Mouse (Mus musculus) hindbrain, embryonic 14.5 days (tissue): ENCODE measurements at regions not wholly inside any gene's neighbourhood (a gene's known extent, or its start where the extent isn't known, plus 50 kb on each side); places are given as distances from the start of the nearest gene placed in this dataset.

Experiments
- ATAC-seq: fragments of 200-750 bp; cut with Nextera tagmentation; 2 replicates; pipeline ENCODE4 v1.8.0; 2017; ENCODE audit warnings: moderate number of reproducible peaks, mild to moderate bottlenecking, moderate TSS enrichment, moderate library complexity; ENCODE audit not compliant: low FRiP score
- DNase-seq: peaks from one replicate; pipeline ENCODE4 v3.0.0-alpha.2; 2015; ENCODE audit warnings: low spot score
- H3K27ac ChIP-seq: fragments of 300-500 bp; sonication (generic); 2 replicates; pipeline ENCODE4 v1.5.1; 2014; ENCODE audit warnings: mild to moderate bottlenecking, moderate library complexity
- H3K27me3 ChIP-seq: fragments of 300-500 bp; sonication (generic); 2 replicates; pipeline ENCODE4 v1.6.1; 2014; ENCODE audit warnings: mild to moderate bottlenecking, low read length, mixed read lengths; ENCODE audit not compliant: control insufficient read depth, insufficient read depth
- H3K36me3 ChIP-seq: fragments of 300-500 bp; sonication (generic); replicated peaks from 2 replicates; pipeline ENCODE4 v1.6.1; 2014; ENCODE audit not compliant: control insufficient read depth, insufficient read depth
- H3K4me1 ChIP-seq: fragments of 300-500 bp; sonication (generic); replicated peaks from 2 replicates; pipeline ENCODE4 v1.6.1; 2014; ENCODE audit warnings: antibody characterized with exemption, low read length, mixed read lengths; ENCODE audit not compliant: control insufficient read depth, insufficient read depth
- H3K4me2 ChIP-seq: fragments of 300-500 bp; sonication (generic); replicated peaks from 2 replicates; pipeline ENCODE4 v1.6.1; 2014; ENCODE audit warnings: mild to moderate bottlenecking, moderate library complexity
- H3K4me3 ChIP-seq: fragments of 300-500 bp; sonication (generic); replicated peaks from 2 replicates; pipeline ENCODE4 v1.5.1; 2014; ENCODE audit warnings: mild to moderate bottlenecking, low read length
- H3K9ac ChIP-seq: fragments of 300-500 bp; sonication (generic); 2 replicates; pipeline ENCODE4 v1.6.1; 2014
- H3K9me3 ChIP-seq: fragments of 300-500 bp; sonication (generic); 2 replicates; pipeline ENCODE4 v1.6.1; 2016; ENCODE audit warnings: low read length; ENCODE audit not compliant: control insufficient read depth
- WGBS: fragments of 180-500 bp; shearing (Covaris S2); extraction: QIAGEN DNeasy Blood & Tissue Kit; methylation state at CpG from one replicate; pipeline ENCODE4 v1.1.7; 2014; 5-methylcytosine and 5-hydroxymethylcytosine counted together

DNA sequence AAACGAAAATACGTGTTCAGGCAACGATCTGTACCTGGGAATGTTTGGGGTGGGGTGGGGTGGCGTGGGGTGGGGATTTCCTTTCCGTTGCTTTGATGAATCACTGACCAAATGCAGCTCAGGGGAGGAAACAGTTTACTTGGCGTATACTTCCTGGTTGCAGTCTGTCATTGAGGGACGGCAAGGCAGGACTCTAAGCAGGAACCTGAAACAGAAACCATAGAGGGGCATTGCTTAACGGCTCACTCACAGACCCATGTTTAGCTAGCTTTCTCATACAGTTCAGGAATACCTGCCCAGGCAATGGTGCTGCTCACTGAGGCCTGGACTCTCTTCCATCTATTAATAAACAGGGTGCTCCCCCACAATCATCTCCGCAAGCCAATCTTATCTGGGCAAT lies 55.1 kb upstream of the Smox start:
- ATAC-seq (no peak), DNase-seq (no peak)
- Histone ChIP-seq H3K27me3 (no peaks in the 10 kb centered on the region), H3K4me2 (no peak overlapping the region), H3K9ac (no peak overlapping the region), H3K27ac (no peak overlapping the region), H3K4me1 (no peaks in the 10 kb centered on the region), H3K9me3 (no peaks in the 10 kb centered on the region), H3K36me3 (no peaks in the 10 kb centered on the region), H3K4me3 (no peak overlapping the region)
- 87% methylated on average over 9 of the region's 9 CpGs for WGBS

DNA sequence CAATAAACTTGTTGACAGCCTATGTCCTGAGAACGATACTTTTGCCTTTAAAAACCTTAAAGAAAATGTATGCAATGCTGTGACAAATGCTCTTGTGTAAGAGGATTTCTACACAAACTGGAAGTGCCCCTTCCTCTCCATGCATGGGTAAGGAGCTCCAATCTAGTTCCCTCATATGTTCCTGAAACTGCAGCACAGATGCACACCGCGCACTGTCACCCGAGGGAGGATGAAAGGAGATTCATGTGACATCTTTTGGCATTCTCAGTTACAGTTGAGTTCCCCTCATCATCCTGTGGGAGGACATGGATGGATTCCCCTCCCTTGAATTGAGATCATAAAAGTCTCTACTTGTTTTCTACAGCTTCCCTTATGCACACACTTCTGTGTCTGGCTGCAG lies 60.8 kb upstream of the Smox start:
- 75% methylated on average over 4 of the region's 4 CpGs for WGBS
- no peaks in the 10 kb centered on the region for H3K4me1 ChIP-seq
- H3K4me2 ChIP-seq, result no peak overlapping the region
- no peak overlapping the region for H3K27ac ChIP-seq
- no peak overlapping the region for H3K9ac ChIP-seq
- ATAC-seq (no peak), DNase-seq (no peak)
- H3K27me3 ChIP-seq, result no peaks in the 10 kb centered on the region
- no peak overlapping the region for H3K4me3 ChIP-seq
- no peaks in the 10 kb centered on the region for H3K36me3 ChIP-seq
- no peaks in the 10 kb centered on the region for H3K9me3 ChIP-seq

DNA sequence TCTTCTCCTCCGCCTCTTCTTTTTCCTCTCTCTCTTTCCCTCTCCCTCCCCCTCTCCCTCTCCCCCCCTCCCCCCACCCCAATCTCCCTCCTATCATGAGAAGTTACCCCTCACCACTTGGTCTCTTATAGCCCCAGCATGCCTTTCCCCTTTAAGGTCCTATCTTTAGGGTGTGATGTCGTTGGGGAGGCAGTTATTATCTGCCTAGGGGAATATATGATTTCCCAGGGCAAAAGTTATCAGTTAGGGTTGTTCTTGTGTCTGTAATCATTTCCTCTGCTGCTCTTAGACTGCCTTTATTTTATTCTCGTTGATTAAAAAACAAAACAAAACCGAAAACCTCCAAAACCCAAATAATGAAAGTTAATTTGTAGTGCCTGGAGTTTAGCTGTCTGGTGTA lies 63.2 kb upstream of the Smox start:
- H3K4me2 ChIP-seq, result no peak overlapping the region
- no peak overlapping the region for H3K27ac ChIP-seq
- H3K9me3 ChIP-seq, result no peaks in the 10 kb centered on the region
- ATAC-seq, result no peak
- 84% methylated on average over 4 of the region's 4 CpGs for WGBS
- H3K27me3 ChIP-seq, result no peaks in the 10 kb centered on the region
- no peak for DNase-seq
- no peak overlapping the region for H3K9ac ChIP-seq
- H3K36me3 ChIP-seq, result no peaks in the 10 kb centered on the region
- H3K4me3 ChIP-seq, result no peak overlapping the region
- H3K4me1 ChIP-seq, result no peaks in the 10 kb centered on the region

DNA sequence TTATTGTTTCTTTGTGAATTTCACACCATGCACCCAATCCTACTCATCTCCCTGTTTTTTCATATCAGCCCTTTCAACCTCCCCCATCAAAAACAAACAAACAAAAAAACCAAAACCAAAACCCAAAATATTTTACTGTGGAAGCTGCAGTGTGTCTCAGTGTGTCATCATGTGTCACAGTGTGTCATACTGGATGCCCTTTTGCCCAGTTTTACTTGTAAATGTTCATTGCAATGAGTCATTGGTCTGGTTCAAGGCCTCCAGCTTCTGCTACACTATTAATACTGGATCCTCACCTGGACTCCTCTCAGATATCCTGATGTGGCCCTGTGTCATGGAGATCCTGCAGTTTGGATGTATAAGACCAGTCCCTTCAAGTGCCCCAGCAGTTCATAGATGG lies 64.4 kb upstream of the Smox start:
- H3K9ac ChIP-seq, result no peak overlapping the region
- no peak overlapping the region for H3K27ac ChIP-seq

DNA sequence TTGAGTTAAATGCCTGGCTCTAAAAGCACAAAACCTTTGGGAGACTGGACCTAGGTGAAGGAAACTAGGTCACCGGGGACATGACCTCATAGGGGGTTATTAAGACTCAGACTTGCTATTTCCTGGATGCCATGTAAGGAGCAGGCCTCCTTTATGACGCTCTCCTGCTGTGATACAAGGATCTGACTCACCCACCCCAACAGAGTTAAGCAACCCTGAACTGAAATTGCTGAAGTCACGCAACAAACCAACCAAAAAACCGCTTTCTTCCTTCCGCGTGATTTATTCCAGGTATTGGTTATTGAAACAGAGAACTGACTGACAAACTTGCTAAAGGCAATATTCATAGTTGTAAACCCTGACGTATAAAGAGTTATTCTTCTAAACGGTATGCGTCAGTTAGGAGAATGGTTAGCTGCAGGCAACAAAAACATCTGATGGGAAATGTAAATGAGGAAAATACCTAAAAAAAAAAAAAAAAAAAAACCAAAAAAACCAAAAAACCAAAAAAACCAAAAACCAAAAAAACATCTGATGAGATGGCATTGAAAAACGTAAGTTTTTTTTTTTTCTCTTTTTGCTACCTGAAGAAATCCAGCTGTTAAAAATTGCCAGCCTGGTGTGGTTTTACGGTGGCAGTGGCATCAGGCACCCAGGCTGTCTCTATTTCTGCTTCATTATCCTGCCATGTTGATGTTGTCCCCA lies 67.5 kb upstream of the Smox start:
- no peak overlapping the region for H3K9ac ChIP-seq
- H3K36me3 ChIP-seq, result no peaks in the 10 kb centered on the region
- 77% methylated on average over 11 of the region's 11 CpGs for WGBS
- no peak for DNase-seq
- no peak overlapping the region for H3K27ac ChIP-seq
- no peak overlapping the region for H3K4me2 ChIP-seq
- no peak for ATAC-seq
- H3K27me3 ChIP-seq, result no peaks in the 10 kb centered on the region
- no peaks in the 10 kb centered on the region for H3K9me3 ChIP-seq
- H3K4me3 ChIP-seq, result no peak overlapping the region; the same call in 1 of the 2 replicates
- no peaks in the 10 kb centered on the region for H3K4me1 ChIP-seq

More for the DNA sequence above, 64.4 kb upstream of the Smox start:
- Histone ChIP-seq H3K4me2 (no peak overlapping the region), H3K4me1 (no peaks in the 10 kb centered on the region), H3K4me3 (no peak overlapping the region), H3K9me3 (no peaks in the 10 kb centered on the region), H3K27me3 (no peaks in the 10 kb centered on the region), H3K36me3 (no peaks in the 10 kb centered on the region)
- no peak for ATAC-seq
- DNase-seq, result no peak

GRCm38 (mm10) chr2:131422907-131423445 lies 68.3 kb upstream of the Smox start:
- DNase-seq (peak; percentile 84), ATAC-seq (peak; percentile 82)
- Histone ChIP-seq H3K4me1 (no peaks in the 10 kb centered on the region), H3K4me2 (peak overlapping the region; percentile 55), H3K4me3 (peak overlapping the region; percentile 36), H3K27me3 (no peaks in the 10 kb centered on the region), H3K9ac (peak overlapping the region; percentile 35), H3K36me3 (no peaks in the 10 kb centered on the region), H3K27ac (no peak overlapping the region), H3K9me3 (no peaks in the 10 kb centered on the region)
- under 1% methylated on average over 13 of the region's 13 CpGs for WGBS

DNA sequence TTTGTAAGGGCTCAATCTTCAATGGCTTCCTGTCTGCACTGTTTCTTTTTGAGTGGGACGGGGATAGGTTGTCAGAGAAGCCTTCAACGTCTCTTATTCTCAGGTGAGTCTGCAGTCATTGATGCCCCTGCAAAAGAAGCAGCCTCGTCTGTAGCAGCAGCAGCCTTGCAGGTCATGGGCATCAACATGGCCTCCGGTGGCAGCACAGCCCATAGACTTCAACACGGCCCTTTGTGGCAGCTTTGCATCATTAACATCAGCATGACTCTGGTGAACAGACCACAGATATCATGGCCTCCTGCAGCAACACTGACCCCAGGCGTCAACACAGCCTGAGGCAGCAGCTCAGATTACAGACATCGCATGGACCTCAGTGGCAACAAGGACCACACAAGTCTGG lies 65.4 kb upstream of the Rnf24 start:
- DNase-seq (no peak), ATAC-seq (no peak)
- Histone ChIP-seq H3K4me3 (no peak overlapping the region), H3K27me3 (no peaks in the 10 kb centered on the region), H3K4me2 (no peak overlapping the region), H3K27ac (no peak overlapping the region), H3K9me3 (no peaks in the 10 kb centered on the region), H3K9ac (no peak overlapping the region), H3K4me1 (no peaks in the 10 kb centered on the region), H3K36me3 (no peaks in the 10 kb centered on the region)
- WGBS, result 74% methylated on average over 7 of the region's 7 CpGs

GRCm38 (mm10) chr2:131417472-131417871 lies 64.8 kb upstream of the Rnf24 start:
- Histone ChIP-seq H3K27me3 (no peaks in the 10 kb centered on the region), H3K4me1 (no peaks in the 10 kb centered on the region), H3K27ac (no peak overlapping the region), H3K9ac (no peak overlapping the region), H3K4me3 (no peak overlapping the region), H3K9me3 (no peaks in the 10 kb centered on the region), H3K4me2 (no peak overlapping the region), H3K36me3 (no peaks in the 10 kb centered on the region)
- 91% methylated on average over 2 of the region's 2 CpGs for WGBS
- DNase-seq, result no peak
- no peak for ATAC-seq

GRCm38 (mm10) chr2:131416482-131416881 lies 63.8 kb upstream of the Rnf24 start:
- Histone ChIP-seq H3K36me3 (no peaks in the 10 kb centered on the region), H3K4me1 (no peaks in the 10 kb centered on the region), H3K27me3 (no peaks in the 10 kb centered on the region), H3K4me2 (no peak overlapping the region), H3K9ac (no peak overlapping the region), H3K27ac (no peak overlapping the region), H3K4me3 (no peak overlapping the region), H3K9me3 (no peaks in the 10 kb centered on the region)
- ATAC-seq (no peak), DNase-seq (peak; percentile 47)
- WGBS, result 43% methylated on average over 6 of the region's 6 CpGs
